Mouse (Mus musculus): ENCODE measurements around the gene Adad2. TPM values are rescaled to one million over a fixed set of nuclear protein-coding genes. Genes with fewer than 3 reads are reported as not detected.

The Adad2 gene
- polyA plus RNA-seq, 1 experiment from 2014 or later = 0.10 TPM

GRCm38 (mm10) chr8:119646197-119646596 is 33.6 kb downstream of the Adad2 start:
- Histone ChIP-seq H3K4me1 (replicated peaks) (peaks cover 21% of the 10 kb centered on the region), H3K36me3 (no peaks in the 10 kb centered on the region), H3K4me2 (no peak overlapping the region), H3K9ac (no peak overlapping the region), H3K4me3 (no peak overlapping the region), H3K27me3 (no peaks in the 10 kb centered on the region), H3K27ac (replicated peaks) (peak overlapping the region; percentile 75; the same call in 1 of the 2 replicates), H3K9me3 (no peaks in the 10 kb centered on the region)
- WGBS = 80% methylated on average over 3 of the region's 3 CpGs
- ATAC-seq (ENCODE audit: low FRiP score, low read depth) = no peak

- WGBS = 87% methylated on average over 7 of the region's 7 CpGs
- no peak overlapping the region for H3K9ac ChIP-seq
- no peaks in the 10 kb centered on the region for H3K36me3 ChIP-seq
- no peak overlapping the region for H3K27ac ChIP-seq (replicated peaks)
- H3K4me1 ChIP-seq (replicated peaks) = peaks cover 21% of the 10 kb centered on the region
- no peak for ATAC-seq (ENCODE audit: low FRiP score, low read depth)
- H3K4me3 ChIP-seq = no peak overlapping the region
- no peak overlapping the region for H3K4me2 ChIP-seq
- H3K9me3 ChIP-seq = no peaks in the 10 kb centered on the region
- H3K27me3 ChIP-seq = no peaks in the 10 kb centered on the region
Observed at GRCm38 (mm10) chr8:119646846-119647245, 34.3 kb downstream of the Adad2 start.

GRCm38 (mm10) chr8:119651324-119651723 is 38.8 kb downstream of the Adad2 start:
- H3K27me3 ChIP-seq = no peaks in the 10 kb centered on the region
- H3K36me3 ChIP-seq = no peaks in the 10 kb centered on the region
- no peak overlapping the region for H3K4me3 ChIP-seq
- H3K27ac ChIP-seq (replicated peaks) = no peak overlapping the region
- no peak overlapping the region for H3K9ac ChIP-seq
- no peaks in the 10 kb centered on the region for H3K9me3 ChIP-seq
- no peaks in the 10 kb centered on the region; the same call in 1 of the 2 replicates for H3K4me1 ChIP-seq (replicated peaks)
- ATAC-seq (ENCODE audit: low FRiP score, low read depth) = no peak
- no peak overlapping the region for H3K4me2 ChIP-seq
- WGBS = 81% methylated on average over 2 of the region's 2 CpGs

GRCm38 (mm10) chr8:119656709-119657464 is 44.3 kb downstream of the Adad2 start:
- Histone ChIP-seq H3K27me3 (no peaks in the 10 kb centered on the region), H3K4me3 (no peak overlapping the region), H3K36me3 (no peaks in the 10 kb centered on the region), H3K4me2 (no peak overlapping the region), H3K27ac (replicated peaks) (no peak overlapping the region), H3K4me1 (replicated peaks) (peaks cover 10% of the 10 kb centered on the region), H3K9me3 (no peaks in the 10 kb centered on the region), H3K9ac (no peak overlapping the region)
- 52% methylated on average over 5 of the region's 5 CpGs for WGBS
- ATAC-seq (ENCODE audit: low FRiP score, low read depth) = no peak

GRCm38 (mm10) chr8:119661081-119661480 is 48.5 kb downstream of the Adad2 start:
- Histone ChIP-seq H3K9ac (no peak overlapping the region), H3K36me3 (no peaks in the 10 kb centered on the region), H3K4me2 (no peak overlapping the region), H3K27me3 (no peaks in the 10 kb centered on the region), H3K4me3 (no peak overlapping the region), H3K9me3 (no peaks in the 10 kb centered on the region), H3K27ac (replicated peaks) (0 out of 2 replicates have a peak overlapping the region, but pooled peaks have one; percentile 25), H3K4me1 (replicated peaks) (peaks cover 10% of the 10 kb centered on the region)
- 2% methylated on average over 9 of the region's 9 CpGs for WGBS
- ATAC-seq (ENCODE audit: low FRiP score, low read depth) = peak; percentile 71; the same call in 1 of the 2 replicates

- WGBS = 69% methylated on average over 6 of the region's 6 CpGs
- no peaks in the 10 kb centered on the region for H3K36me3 ChIP-seq
- H3K27ac ChIP-seq (replicated peaks) = no peak overlapping the region
- no peak overlapping the region for H3K4me3 ChIP-seq
- no peaks in the 10 kb centered on the region for H3K27me3 ChIP-seq
- no peak overlapping the region for H3K9ac ChIP-seq
- H3K9me3 ChIP-seq = no peaks in the 10 kb centered on the region
- peaks cover 10% of the 10 kb centered on the region for H3K4me1 ChIP-seq (replicated peaks)
- no peak for ATAC-seq (ENCODE audit: low FRiP score, low read depth)
- H3K4me2 ChIP-seq = no peak overlapping the region
Observed at GRCm38 (mm10) chr8:119661892-119662291, 49.3 kb downstream of the Adad2 start.

GRCm38 (mm10) chr8:119663440-119663839 is 50.9 kb downstream of the Adad2 start:
- Histone ChIP-seq H3K9ac (no peak overlapping the region), H3K4me1 (replicated peaks) (peaks cover 10% of the 10 kb centered on the region), H3K4me3 (no peak overlapping the region), H3K9me3 (no peaks in the 10 kb centered on the region), H3K4me2 (no peak overlapping the region), H3K27ac (replicated peaks) (no peak overlapping the region), H3K27me3 (0 out of 2 replicates have a peak, but pooled peaks cover under 1% of the 10 kb centered on the region), H3K36me3 (no peaks in the 10 kb centered on the region)
- 58% methylated on average over 11 of the region's 11 CpGs for WGBS
- ATAC-seq (ENCODE audit: low FRiP score, low read depth) = no peak

- Histone ChIP-seq H3K4me2 (no peak overlapping the region), H3K9me3 (no peaks in the 10 kb centered on the region), H3K36me3 (no peaks in the 10 kb centered on the region), H3K27me3 (0 out of 2 replicates have a peak, but pooled peaks cover 3% of the 10 kb centered on the region), H3K27ac (replicated peaks) (no peak overlapping the region), H3K9ac (no peak overlapping the region), H3K4me1 (replicated peaks) (peaks cover 10% of the 10 kb centered on the region), H3K4me3 (no peak overlapping the region)
- no peak for ATAC-seq (ENCODE audit: low FRiP score, low read depth)
- 65% methylated on average over 6 of the region's 6 CpGs for WGBS
Observed at GRCm38 (mm10) chr8:119665270-119665669, 52.7 kb downstream of the Adad2 start.

Other genes with a start within 250 kb of the Adad2 start
- 16.8 and 18.5 TPM in 2 replicates for gene Mlycd, start 217.9 kb upstream of the Adad2 start, polyA plus RNA-seq (2015; fragmentation: Nextera tagmentation; extraction: Ambion mirVana)
- gene Osgin1, start 178.6 kb upstream of the Adad2 start, polyA plus RNA-seq (2015; fragmentation: Nextera tagmentation; extraction: Ambion mirVana) = 0.38 TPM in 2 replicates
- gene Necab2, start 166.0 kb upstream of the Adad2 start, polyA plus RNA-seq (2015; fragmentation: Nextera tagmentation; extraction: Ambion mirVana) = 45.8 and 48.3 TPM in 2 replicates
- 0.13 and 0.22 TPM in 2 replicates for gene Slc38a8, start 111.0 kb upstream of the Adad2 start, polyA plus RNA-seq (2015; fragmentation: Nextera tagmentation; extraction: Ambion mirVana)
- gene Mbtps1, start 54.0 kb upstream of the Adad2 start, polyA plus RNA-seq (2015; fragmentation: Nextera tagmentation; extraction: Ambion mirVana) = 50.7 and 54.0 TPM in 2 replicates
- 153 and 162 TPM in 2 replicates for gene Hsdl1, start 37.6 kb upstream of the Adad2 start, polyA plus RNA-seq (2015; fragmentation: Nextera tagmentation; extraction: Ambion mirVana)
- gene Dnaaf1, start 37.5 kb upstream of the Adad2 start, polyA plus RNA-seq (2015; fragmentation: Nextera tagmentation; extraction: Ambion mirVana) = 0.35 and 0.74 TPM in 2 replicates
- gene Taf1c, start 7.5 kb upstream of the Adad2 start, polyA plus RNA-seq (2015; fragmentation: Nextera tagmentation; extraction: Ambion mirVana) = 14.1 and 14.7 TPM in 2 replicates
- 0.10 and 0.13 TPM in 2 replicates for gene Kcng4, start 22.9 kb downstream of the Adad2 start, polyA plus RNA-seq (2015; fragmentation: Nextera tagmentation; extraction: Ambion mirVana)
- gene Wfdc1, start 53.6 kb downstream of the Adad2 start, polyA plus RNA-seq (2015; fragmentation: Nextera tagmentation; extraction: Ambion mirVana) = 6.1 and 6.6 TPM in 2 replicates
- gene Atp2c2, start 87.3 kb downstream of the Adad2 start, polyA plus RNA-seq (2015; fragmentation: Nextera tagmentation; extraction: Ambion mirVana) = 0.32 and 0.38 TPM in 2 replicates
- 10.1 and 13.2 TPM in 2 replicates for gene Tldc1, start 165.7 kb downstream of the Adad2 start, polyA plus RNA-seq (2015; fragmentation: Nextera tagmentation; extraction: Ambion mirVana)
- 147 and 151 TPM in 2 replicates for gene Cotl1, start 227.8 kb downstream of the Adad2 start, polyA plus RNA-seq (2015; fragmentation: Nextera tagmentation; extraction: Ambion mirVana)
- 17.3 TPM in 2 replicates for gene Klhl36, start 249.5 kb downstream of the Adad2 start, polyA plus RNA-seq (2015; fragmentation: Nextera tagmentation; extraction: Ambion mirVana)